In genomic region chr9:63049290-63049689, GRCm38 (mm10) we compare ENCODE assay signal across 16 mouse cellular contexts.
"Had no signal": no experiment of that assay in that cellular context is flagged by ENCODE, and none has a peak within 500 bp of the region (broad histone marks: within the 10 kb centered on the region; RNA-seq: fewer than 3 reads in every experiment).

No protein-coding gene starts in this region.

- H3K36me3 ChIP-seq: midbrain, embryonic 10.5 days; midbrain, embryonic 12.5 days; neural tube, embryonic 12.5 days; stomach, embryonic 15.5 days had no signal

- ATAC-seq: midbrain, embryonic 16.5 days had no signal

- H3K27me3 ChIP-seq: neural tube, embryonic 12.5 days; stomach, embryonic 15.5 days had no signal

- DNase-seq: lung, adult 18-20 months; lung, embryonic 14.5 days; lung, postnatal 10 days; lung, postnatal 4 days; midbrain, embryonic 14.5 days; right cerebral cortex, postnatal 14 days; thymus, adult 2 months; thymus, postnatal 25 days; thymus, postnatal 4 days had no signal

- H3K4me3 ChIP-seq: midbrain, embryonic 10.5 days; midbrain, embryonic 12.5 days; neural tube, embryonic 12.5 days; stomach, embryonic 15.5 days had no signal

- H3K9me3 ChIP-seq: midbrain, embryonic 10.5 days; midbrain, embryonic 12.5 days; neural tube, embryonic 12.5 days; stomach, embryonic 15.5 days had no signal

- H3K27ac ChIP-seq: liver, embryonic 14.5 days; midbrain, embryonic 10.5 days; midbrain, embryonic 12.5 days; neural tube, embryonic 12.5 days; stomach, embryonic 15.5 days; stomach, postnatal 0 days had no signal

- H3K4me1 ChIP-seq: midbrain, embryonic 10.5 days; midbrain, embryonic 12.5 days; neural tube, embryonic 12.5 days; stomach, embryonic 15.5 days had no signal
